8 mouse cellular contexts compared by ENCODE assay signal in the genomic region with DNA sequence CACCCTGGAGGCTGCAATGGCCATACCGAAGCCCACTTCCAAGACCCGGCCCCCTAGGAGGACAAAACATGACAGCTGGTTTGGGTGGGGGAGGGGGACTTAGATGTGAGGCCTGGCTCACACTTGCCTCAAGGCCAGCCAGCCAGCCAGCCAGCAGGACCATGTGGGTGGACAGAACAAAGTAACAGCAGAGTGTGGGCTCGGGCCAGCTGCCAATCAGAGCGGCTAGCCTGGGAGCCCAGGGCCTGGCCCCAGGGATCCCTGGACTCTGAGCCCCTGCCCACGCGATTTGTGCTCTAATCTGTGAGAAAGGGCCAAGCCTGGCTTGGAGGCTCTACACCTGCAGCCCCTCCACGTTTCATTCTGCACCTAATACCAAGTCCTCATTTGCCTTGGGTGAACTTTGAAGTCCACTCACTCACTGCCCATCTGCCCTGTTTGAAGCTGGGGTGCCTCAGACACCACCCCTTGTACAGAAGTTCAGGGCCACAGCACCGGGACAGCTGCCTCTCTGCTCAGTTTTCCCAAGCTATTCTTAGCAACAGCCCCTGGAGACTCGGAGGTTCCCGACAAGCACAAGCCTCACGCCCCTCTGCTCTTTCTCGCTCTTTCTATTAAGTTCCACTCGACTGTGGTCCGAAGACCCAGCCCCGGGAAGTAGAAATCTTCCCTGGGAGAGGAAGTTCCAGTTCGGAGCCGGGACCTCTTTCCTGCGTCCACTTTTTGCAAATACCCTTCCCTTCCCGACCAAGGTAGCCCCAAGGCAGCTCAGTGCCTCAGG. TPM values are rescaled to one million over a fixed set of nuclear protein-coding genes. Genes with fewer than 3 reads are reported as not detected.
DNase-seq lines count a peak whose midpoint lies in the region; ATAC-seq and TF ChIP-seq lines count a peak whose summit lies in the region.

No protein-coding gene starts in this region.

- H3K9me3 ChIP-seq in erythroblast, embryonic 14.5 days (ENCODE audit: control insufficient read depth, low read length): no peaks in the 10 kb centered on the region
- no peaks in the 10 kb centered on the region for H3K9me3 ChIP-seq in limb, embryonic 10.5 days (replicated peaks)
- no peaks in the 10 kb centered on the region for H3K9me3 ChIP-seq in midbrain, postnatal 0 days (ENCODE audit: low read length)

- no peak for ATAC-seq in erythroblast, adult 5-6 weeks (replicated peaks; ENCODE audit: low FRiP score, poor library complexity, severe bottlenecking)
- no peak for ATAC-seq in midbrain, postnatal 0 days (ENCODE audit: low FRiP score)
- no peak for ATAC-seq in megakaryocyte progenitor cell, adult 5-6 weeks (replicated peaks; ENCODE audit: poor library complexity)

- H3K27me3 ChIP-seq in erythroblast, embryonic 14.5 days (ENCODE audit: control insufficient read depth): no peaks in the 10 kb centered on the region
- H3K27me3 ChIP-seq in limb, embryonic 10.5 days (ENCODE audit: low read depth, poor library complexity, severe bottlenecking): no peaks in the 10 kb centered on the region
- H3K27me3 ChIP-seq in midbrain, postnatal 0 days (ENCODE audit: insufficient read depth, low read length): no peaks in the 10 kb centered on the region

- H3K27ac ChIP-seq in limb, embryonic 10.5 days: peak overlapping the region; percentile 89
- H3K27ac ChIP-seq in midbrain, postnatal 0 days (ENCODE audit: low read depth, low read length): peak overlapping the region; percentile 69

- peaks cover 71% of the 10 kb centered on the region for H3K4me1 ChIP-seq in erythroblast, embryonic 14.5 days (ENCODE audit: control insufficient read depth)
- H3K4me1 ChIP-seq in limb, embryonic 10.5 days: peaks cover 42% of the 10 kb centered on the region
- peaks cover 7% of the 10 kb centered on the region; the same call in 1 of the 2 replicates for H3K4me1 ChIP-seq in midbrain, postnatal 0 days (ENCODE audit: insufficient read depth, low read length)

- peaks cover 48% of the 10 kb centered on the region for H3K36me3 ChIP-seq in erythroblast, embryonic 14.5 days (ENCODE audit: control insufficient read depth)
- H3K36me3 ChIP-seq in limb, embryonic 10.5 days: peaks cover 42% of the 10 kb centered on the region
- H3K36me3 ChIP-seq in midbrain, postnatal 0 days (ENCODE audit: insufficient read depth, low read length): peaks cover 22% of the 10 kb centered on the region

- WGBS in limb, embryonic 10.5 days: 10% methylated on average over 19 of the region's 19 CpGs
- 2% methylated on average over 19 of the region's 19 CpGs for WGBS in midbrain, postnatal 0 days

- intact Hi-C loops in gastrocnemius, postnatal 14 days (cut with DNase I; ENCODE audit: low total_unique reads): no loop called here

- peak overlapping the region; percentile 65 for H3K4me3 ChIP-seq in erythroblast, embryonic 14.5 days (replicated peaks)
- H3K4me3 ChIP-seq in limb, embryonic 10.5 days: peak overlapping the region; percentile 59
- H3K4me3 ChIP-seq in midbrain, postnatal 0 days (ENCODE audit: low read depth, low read length): peak overlapping the region; percentile 41

- peak overlapping the region; percentile 48 for H3K9ac ChIP-seq in midbrain, postnatal 0 days (replicated peaks; ENCODE audit: low read length, poor library complexity, severe bottlenecking)

- H3K4me2 ChIP-seq in midbrain, postnatal 0 days (ENCODE audit: low read depth, low read length, poor library complexity, severe bottlenecking): peak overlapping the region; percentile 67

- peak; percentile 61 for DNase-seq in embryo, embryonic 10 days (ENCODE audit: low spot score)
- peak; percentile 82 for DNase-seq in gastrocnemius, postnatal 14 days
- peak; percentile 86 for DNase-seq in kidney, adult 11 months
- DNase-seq in limb, embryonic 10.5 days (ENCODE audit: low spot score): peak; percentile 47
- DNase-seq in midbrain, postnatal 0 days (ENCODE audit: low spot score): peak; percentile 81

- TF ChIP-seq CTCF in midbrain, postnatal 0 days (IDR thresholded peaks at IDR 0.05): no peak

RNA-seq across cellular contexts. Expression of a gene that starts 0.8 kb away (rescaled TPM):
- 0.11 and 0.20 TPM in 2 replicates for polyA plus RNA-seq in erythroblast, embryonic 14.5 days (2012)
- total RNA-seq in erythroblast, adult 5-6 weeks (2015; ENCODE audit: low replicate concordance): not detected in 2 replicates
- total RNA-seq in erythroblast, adult 5-6 weeks (2017; ENCODE audit: low replicate concordance): 0.77 TPM in 1 of 2 replicates, not detected in the other
- total RNA-seq in gastrocnemius, postnatal 14 days (2021): 100 to 1,000 TPM; 232 to 267 TPM
- polyA plus RNA-seq in limb, embryonic 10.5 days (2016; fragmentation: Nextera tagmentation; extraction: Ambion mirVana): 14.4 and 18.4 TPM in 2 replicates
- 12.5 and 14.3 TPM in 2 replicates for total RNA-seq in midbrain, postnatal 0 days (2014; rRNA removed)
- polyA plus RNA-seq in midbrain, postnatal 0 days (2015; fragmentation: Nextera tagmentation; extraction: Ambion mirVana): 16.8 and 19.6 TPM in 2 replicates
- total RNA-seq in megakaryocyte progenitor cell, adult 5-6 weeks (2015): 3.2 and 3.7 TPM in 2 replicates
- total RNA-seq in megakaryocyte progenitor cell, adult 5-6 weeks (2017): 2.5 and 7.4 TPM in 2 replicates

RNA-seq across cellular contexts. Expression of a gene that starts 1.2 kb away (rescaled TPM):
- polyA plus RNA-seq in erythroblast, embryonic 14.5 days (2012): 76.5 and 84.5 TPM in 2 replicates
- total RNA-seq in erythroblast, adult 5-6 weeks (2015; ENCODE audit: low replicate concordance): 13.8 and 17.1 TPM in 2 replicates
- total RNA-seq in erythroblast, adult 5-6 weeks (2017; ENCODE audit: low replicate concordance): 29.8 and 35.3 TPM in 2 replicates
- total RNA-seq in gastrocnemius, postnatal 14 days (2021): 10 to 100 TPM; 49.9 to 51.0 TPM
- polyA plus RNA-seq in limb, embryonic 10.5 days (2016; fragmentation: Nextera tagmentation; extraction: Ambion mirVana): 61.2 and 66.2 TPM in 2 replicates
- 107 and 109 TPM in 2 replicates for total RNA-seq in midbrain, postnatal 0 days (2014; rRNA removed)
- 34.2 and 34.5 TPM in 2 replicates for polyA plus RNA-seq in midbrain, postnatal 0 days (2015; fragmentation: Nextera tagmentation; extraction: Ambion mirVana)
- total RNA-seq in megakaryocyte progenitor cell, adult 5-6 weeks (2015): 55.4 and 61.6 TPM in 2 replicates
- 231 and 302 TPM in 2 replicates for total RNA-seq in megakaryocyte progenitor cell, adult 5-6 weeks (2017)

RNA-seq across cellular contexts. Expression of a gene that starts 11.1 kb away (rescaled TPM):
- polyA plus RNA-seq in erythroblast, embryonic 14.5 days (2012): 19.0 and 28.9 TPM in 2 replicates
- total RNA-seq in erythroblast, adult 5-6 weeks (2015; ENCODE audit: low replicate concordance): 25.7 and 25.9 TPM in 2 replicates
- 13.0 and 14.2 TPM in 2 replicates for total RNA-seq in erythroblast, adult 5-6 weeks (2017; ENCODE audit: low replicate concordance)
- total RNA-seq in gastrocnemius, postnatal 14 days (2021): 100 to 1,000 TPM; 423 to 474 TPM
- polyA plus RNA-seq in limb, embryonic 10.5 days (2016; fragmentation: Nextera tagmentation; extraction: Ambion mirVana): 311 and 345 TPM in 2 replicates
- total RNA-seq in midbrain, postnatal 0 days (2014; rRNA removed): 193 and 201 TPM in 2 replicates
- polyA plus RNA-seq in midbrain, postnatal 0 days (2015; fragmentation: Nextera tagmentation; extraction: Ambion mirVana): 358 and 388 TPM in 2 replicates
- total RNA-seq in megakaryocyte progenitor cell, adult 5-6 weeks (2015): 138 and 162 TPM in 2 replicates
- 106 and 135 TPM in 2 replicates for total RNA-seq in megakaryocyte progenitor cell, adult 5-6 weeks (2017)

RNA-seq across cellular contexts. Expression of a gene that starts 32.2 kb away (rescaled TPM):
- polyA plus RNA-seq in erythroblast, embryonic 14.5 days (2012): 998 and 1,528 TPM in 2 replicates
- 509 and 541 TPM in 2 replicates for total RNA-seq in erythroblast, adult 5-6 weeks (2015; ENCODE audit: low replicate concordance)
- 422 and 457 TPM in 2 replicates for total RNA-seq in erythroblast, adult 5-6 weeks (2017; ENCODE audit: low replicate concordance)
- 100 to 1,000 TPM; 741 to 829 TPM for total RNA-seq in gastrocnemius, postnatal 14 days (2021)
- polyA plus RNA-seq in limb, embryonic 10.5 days (2016; fragmentation: Nextera tagmentation; extraction: Ambion mirVana): 1,092 and 1,255 TPM in 2 replicates
- total RNA-seq in midbrain, postnatal 0 days (2014; rRNA removed): 971 and 1,162 TPM in 2 replicates
- 633 and 645 TPM in 2 replicates for polyA plus RNA-seq in midbrain, postnatal 0 days (2015; fragmentation: Nextera tagmentation; extraction: Ambion mirVana)
- total RNA-seq in megakaryocyte progenitor cell, adult 5-6 weeks (2015): 2,196 and 2,314 TPM in 2 replicates
- total RNA-seq in megakaryocyte progenitor cell, adult 5-6 weeks (2017): 2,623 and 2,987 TPM in 2 replicates

RNA-seq across cellular contexts. Expression of a gene that starts 33.8 kb away (rescaled TPM):
- 4.2 and 4.7 TPM in 2 replicates for polyA plus RNA-seq in erythroblast, embryonic 14.5 days (2012)
- total RNA-seq in erythroblast, adult 5-6 weeks (2015; ENCODE audit: low replicate concordance): 1.3 and 4.4 TPM in 2 replicates
- 14.7 and 24.0 TPM in 2 replicates for total RNA-seq in erythroblast, adult 5-6 weeks (2017; ENCODE audit: low replicate concordance)
- total RNA-seq in gastrocnemius, postnatal 14 days (2021): 10 to 100 TPM; 15.2 to 19.4 TPM
- 122 and 128 TPM in 2 replicates for polyA plus RNA-seq in limb, embryonic 10.5 days (2016; fragmentation: Nextera tagmentation; extraction: Ambion mirVana)
- 45.1 and 60.9 TPM in 2 replicates for total RNA-seq in midbrain, postnatal 0 days (2014; rRNA removed)
- polyA plus RNA-seq in midbrain, postnatal 0 days (2015; fragmentation: Nextera tagmentation; extraction: Ambion mirVana): 42.4 and 49.6 TPM in 2 replicates
- 27.6 and 30.9 TPM in 2 replicates for total RNA-seq in megakaryocyte progenitor cell, adult 5-6 weeks (2015)
- 28.9 and 30.0 TPM in 2 replicates for total RNA-seq in megakaryocyte progenitor cell, adult 5-6 weeks (2017)

Comparison
In these comparisons a context has a peak if more than half of its experiments do, and no peak if none do; other contexts are left out.
1. RNA of a gene that starts 0.8 kb away (total RNA-seq): 232 to 267 TPM in gastrocnemius, postnatal 14 days; 12.5 to 14.3 TPM in midbrain, postnatal 0 days, 2.5 to 7.4 TPM in megakaryocyte progenitor cell, adult 5-6 weeks and 0.77 TPM in erythroblast, adult 5-6 weeks; every median in the first group is over 10 times any median in the second.
2. Peak in every context shown above with its lines, with median percentiles within 50 percentile points of each other: H3K4me3 ChIP-seq and DNase-seq.